Mouse (Mus musculus): Measurements from ENCODE around the gene Syde2.

- no peak for TF ChIP-seq CTCF (IDR thresholded peaks at IDR 0.05; ENCODE audit: low read depth, low read length)
- TF ChIP-seq POLR2A (IDR thresholded peaks at IDR 0.05; ENCODE audit: insufficient read depth, low read length) = no peak
Measured at GRCm38 (mm10) chr3:146028406-146028805, 40.7 kb downstream of the Syde2 start.

Measured in ES-Bruce4 (cell line).